Comparison of ENCODE assay signal across 9 mouse cellular contexts in genomic region chr14:48367006-48367405, GRCm38 (mm10).
A peak's percentile ranks its signal among the peaks of the same experiment; 100 is the strongest.
DNase-seq lines count a peak whose midpoint lies in the region; ATAC-seq lines count a peak whose summit lies in the region.
"Had no signal": no experiment of that assay in that cellular context is flagged by ENCODE, and none has a peak within 500 bp of the region (broad histone marks: within the 10 kb centered on the region; RNA-seq: fewer than 3 reads in every experiment).

No protein-coding gene starts in this region.

- no peaks in the 10 kb centered on the region for H3K36me3 ChIP-seq in midbrain, embryonic 14.5 days (ENCODE audit: control insufficient read depth, insufficient read depth, low read length)
- H3K36me3 ChIP-seq in midbrain, embryonic 16.5 days (ENCODE audit: control insufficient read depth, insufficient read depth, low read length) = no peaks in the 10 kb centered on the region
- H3K36me3 ChIP-seq in limb, embryonic 11.5 days (ENCODE audit: control insufficient read depth, insufficient read depth, low read length) = no peaks in the 10 kb centered on the region
- H3K36me3 ChIP-seq: heart, embryonic 13.5 days had no signal

- no peaks in the 10 kb centered on the region for H3K9me3 ChIP-seq in midbrain, embryonic 14.5 days (ENCODE audit: control insufficient read depth, low read length)
- H3K9me3 ChIP-seq in midbrain, embryonic 16.5 days (replicated peaks; ENCODE audit: control insufficient read depth, low read length, poor library complexity, severe bottlenecking) = no peaks in the 10 kb centered on the region
- H3K9me3 ChIP-seq in limb, embryonic 11.5 days (ENCODE audit: control insufficient read depth, low read length) = no peaks in the 10 kb centered on the region
- H3K9me3 ChIP-seq: heart, embryonic 13.5 days had no signal

- no peak overlapping the region for H3K4me3 ChIP-seq in midbrain, embryonic 14.5 days (replicated peaks; ENCODE audit: low read depth, low read length)
- no peak overlapping the region for H3K4me3 ChIP-seq in midbrain, embryonic 16.5 days (ENCODE audit: low read depth, low read length)
- no peak overlapping the region for H3K4me3 ChIP-seq in limb, embryonic 11.5 days (ENCODE audit: low read depth, low read length)
- H3K4me3 ChIP-seq: heart, embryonic 13.5 days had no signal

- no peaks in the 10 kb centered on the region for H3K4me1 ChIP-seq in midbrain, embryonic 14.5 days (ENCODE audit: control insufficient read depth, insufficient read depth, low read length)
- H3K4me1 ChIP-seq in midbrain, embryonic 16.5 days (ENCODE audit: control insufficient read depth, insufficient read depth, low read length) = no peaks in the 10 kb centered on the region
- H3K4me1 ChIP-seq in limb, embryonic 11.5 days (ENCODE audit: control insufficient read depth, insufficient read depth, low read length) = no peaks in the 10 kb centered on the region
- H3K4me1 ChIP-seq: heart, embryonic 13.5 days had no signal

- no peak overlapping the region for H3K4me2 ChIP-seq in midbrain, embryonic 14.5 days (ENCODE audit: low read length)
- H3K4me2 ChIP-seq in midbrain, embryonic 16.5 days (ENCODE audit: low read length) = no peak overlapping the region
- H3K4me2 ChIP-seq in limb, embryonic 11.5 days (ENCODE audit: low read depth, severe bottlenecking) = no peak overlapping the region
- H3K4me2 ChIP-seq: heart, embryonic 13.5 days had no signal

- DNase-seq in midbrain, embryonic 14.5 days = peak; percentile 90
- peak; percentile 87 for DNase-seq in forelimb bud, embryonic 11.5 days (ENCODE audit: low read depth, low spot score)
- DNase-seq in kidney, adult 8-10 months = peak; percentile 60 to 85
- peak; percentile 86 for DNase-seq in limb, embryonic 11.5 days (ENCODE audit: low spot score)
- peak; percentile 89 for DNase-seq in retina, embryonic 14.5 days (ENCODE audit: low spot score)
- peak; percentile 47 for DNase-seq in urinary bladder, adult 2 months (ENCODE audit: low spot score)

- no peaks in the 10 kb centered on the region for H3K27me3 ChIP-seq in midbrain, embryonic 14.5 days (ENCODE audit: control insufficient read depth, insufficient read depth, low read length)
- H3K27me3 ChIP-seq in midbrain, embryonic 16.5 days (ENCODE audit: control insufficient read depth, insufficient read depth, low read depth, low read length) = no peaks in the 10 kb centered on the region
- no peaks in the 10 kb centered on the region for H3K27me3 ChIP-seq in limb, embryonic 11.5 days (ENCODE audit: control insufficient read depth, insufficient read depth, low read length)

- no peak overlapping the region for H3K9ac ChIP-seq in midbrain, embryonic 14.5 days (replicated peaks; ENCODE audit: low read length)
- H3K9ac ChIP-seq in midbrain, embryonic 16.5 days (ENCODE audit: low read depth, low read length) = no peak overlapping the region
- H3K9ac ChIP-seq in limb, embryonic 11.5 days (ENCODE audit: low read length) = no peak overlapping the region
- H3K9ac ChIP-seq: heart, embryonic 13.5 days had no signal

- ATAC-seq in midbrain, embryonic 14.5 days (ENCODE audit: low FRiP score, low TSS enrichment) = no peak
- ATAC-seq in midbrain, embryonic 16.5 days = no peak
- 0 out of 2 replicates have a peak, but pooled peaks have one; percentile 23 for ATAC-seq in cerebellum, adult (ENCODE audit: insufficient number of reproducible peaks, low FRiP score, low TSS enrichment)
- no peak for ATAC-seq in limb, embryonic 11.5 days (ENCODE audit: insufficient number of reproducible peaks, low FRiP score, low TSS enrichment, low read depth)

- no peak overlapping the region for H3K27ac ChIP-seq in midbrain, embryonic 14.5 days (replicated peaks; ENCODE audit: low read depth, low read length)
- H3K27ac ChIP-seq in midbrain, embryonic 16.5 days (ENCODE audit: low read length) = no peak overlapping the region
- no peak overlapping the region for H3K27ac ChIP-seq in limb, embryonic 11.5 days (replicated peaks; ENCODE audit: low read depth, low read length)
- H3K27ac ChIP-seq: heart, embryonic 13.5 days had no signal

- 16% methylated on average over 7 of the region's 7 CpGs for WGBS in midbrain, embryonic 14.5 days
- WGBS in midbrain, embryonic 16.5 days = 17% methylated on average over 7 of the region's 7 CpGs
- WGBS in limb, embryonic 11.5 days = 20% methylated on average over 7 of the region's 7 CpGs
